Mouse (Mus musculus) MEL (cell line): ENCODE measurements around the gene Scn4b.

Source experiments
- CTCF ChIP-seq, 3 experiments: IDR thresholded peaks in 2 of 3; conservative IDR thresholded peaks in 1 of 3; 2 replicates each; pipeline ENCODE4 v1.5.1; 2011 to 2012; ENCODE audit warnings: low read length in 3 of 3, low read depth in 2 of 3, mild to moderate bottlenecking in 2 of 3, improper control_type of control experiment in 1 of 3, inconsistent platforms in 1 of 3, mixed read lengths in 1 of 3, moderate library complexity in 1 of 3; ENCODE audit not compliant: control insufficient read depth in 1 of 3, insufficient read depth in 1 of 3, poor library complexity in 1 of 3, severe bottlenecking in 1 of 3
- EP300 ChIP-seq, 2 experiments: IDR thresholded peaks; 2 replicates each; pipeline ENCODE4 v1.6.1; 2011; ENCODE audit warnings: improper control_type of control experiment in 2 of 2, low read length in 2 of 2, low read depth in 1 of 2, mild to moderate bottlenecking in 1 of 2
- GATA1 ChIP-seq: IDR thresholded peaks from 2 replicates; pipeline ENCODE4 v1.6.1; 2011; ENCODE audit warnings: low read depth, low read length, improper control_type of control experiment
- HCFC1 ChIP-seq: IDR thresholded peaks from 2 replicates; pipeline ENCODE4 v1.6.1; 2012; ENCODE audit warnings: low read depth, mild to moderate bottlenecking, inconsistent platforms, low read length, improper control_type of control experiment, moderate library complexity
- JUND ChIP-seq: IDR thresholded peaks from 2 replicates; pipeline ENCODE4 v1.6.1; 2011; ENCODE audit warnings: low read depth, mild to moderate bottlenecking, improper control_type of control experiment, low read length
- MAX ChIP-seq: IDR thresholded peaks from 2 replicates; pipeline ENCODE4 v1.6.1; 2011; ENCODE audit warnings: low read length, improper control_type of control experiment
- MAZ ChIP-seq: IDR thresholded peaks from 2 replicates; pipeline ENCODE4 v1.6.1; 2012; ENCODE audit warnings: low read depth, mild to moderate bottlenecking, inconsistent platforms, low read length, improper control_type of control experiment
- POLR2A ChIP-seq, 2 experiments: IDR thresholded peaks; 2 replicates each; pipeline ENCODE4 v1.6.1; 2011 to 2012; ENCODE audit warnings: low read length in 2 of 2, mild to moderate bottlenecking in 2 of 2, control low read depth in 1 of 2, improper control_type of control experiment in 1 of 2, low read depth in 1 of 2, moderate library complexity in 1 of 2; ENCODE audit not compliant: control insufficient read depth in 1 of 2, insufficient read depth in 1 of 2, poor library complexity in 1 of 2
- POLR2AphosphoS2 ChIP-seq: IDR thresholded peaks from 2 replicates; pipeline ENCODE4 v1.6.1; 2011; ENCODE audit warnings: low read length, improper control_type of control experiment
- SIN3A ChIP-seq: IDR thresholded peaks from 2 replicates; pipeline ENCODE4 v1.6.1; 2012; ENCODE audit warnings: low read length, improper control_type of control experiment, inconsistent platforms
- UBTF ChIP-seq: IDR thresholded peaks from 2 replicates; pipeline ENCODE4 v1.6.1; 2012; ENCODE audit warnings: low read depth, mild to moderate bottlenecking, inconsistent platforms, low read length, improper control_type of control experiment, moderate library complexity, borderline replicate concordance; ENCODE audit not compliant: insufficient read depth
- USF2 ChIP-seq, 2 experiments: IDR thresholded peaks; 2 replicates each; pipeline ENCODE4 v1.6.1; 2011 to 2012; ENCODE audit warnings: improper control_type of control experiment in 2 of 2, low read length in 2 of 2, borderline replicate concordance in 1 of 2, inconsistent platforms in 1 of 2, low read depth in 1 of 2, mild to moderate bottlenecking in 1 of 2; ENCODE audit not compliant: insufficient read depth in 1 of 2
- ZNF384 ChIP-seq: IDR thresholded peaks from 2 replicates; pipeline ENCODE4 v1.6.1; 2012; ENCODE audit warnings: low read depth, mild to moderate bottlenecking, inconsistent platforms, low read length, improper control_type of control experiment

- TF ChIP-seq UBTF: no peak
- no peak for TF ChIP-seq MAZ
- no peak for TF ChIP-seq HCFC1
- TF ChIP-seq GATA1: no peak
- TF ChIP-seq ZNF384: no peak
- no peak for TF ChIP-seq EP300 (IDR thresholded peaks at IDR 0.05; ENCODE audit: low read depth in 1 of 2, low read length in 2 of 2)
- TF ChIP-seq MAX: no peak
- TF ChIP-seq POLR2AphosphoS2: no peak
- TF ChIP-seq JUND: no peak
- TF ChIP-seq SIN3A: no peak
- TF ChIP-seq POLR2A (IDR thresholded peaks at IDR 0.05; ENCODE audit: control insufficient read depth in 1 of 2, insufficient read depth in 1 of 2, low read depth in 1 of 2, low read length in 2 of 2, poor library complexity in 1 of 2): no peak
- no peak for TF ChIP-seq CTCF (IDR thresholded peaks at IDR 0.05 in 2 of 3, conservative IDR thresholded peaks at IDR 0.05 in 1 of 3; ENCODE audit: control insufficient read depth in 1 of 3, insufficient read depth in 1 of 3, low read depth in 2 of 3, low read length in 3 of 3, poor library complexity in 1 of 3, severe bottlenecking in 1 of 3)
- TF ChIP-seq USF2 (IDR thresholded peaks at IDR 0.05; ENCODE audit: borderline replicate concordance in 1 of 2, insufficient read depth in 1 of 2, low read depth in 1 of 2, low read length in 2 of 2): no peak
Observed at GRCm38 (mm10) chr9:45181770-45182169, 43.6 kb downstream of the Scn4b start, which contains the start of gene BC049352.
